Mouse (Mus musculus) liver, adult 2 months (tissue): Measurements from ENCODE around the gene Insc.

Experiments
- CTCF ChIP-seq: fragments of 200-500 bp; IDR thresholded peaks from 2 replicates; pipeline ENCODE4 v1.5.1; 2011; ENCODE audit warnings: low read depth, low read length, control low read depth
- POLR2A ChIP-seq: fragments of 200-500 bp; IDR thresholded peaks from 2 replicates; pipeline ENCODE4 v1.6.1; 2011; ENCODE audit warnings: low read length, control low read depth; ENCODE audit not compliant: insufficient read depth; ENCODE audit errors: extremely low read depth

DNA sequence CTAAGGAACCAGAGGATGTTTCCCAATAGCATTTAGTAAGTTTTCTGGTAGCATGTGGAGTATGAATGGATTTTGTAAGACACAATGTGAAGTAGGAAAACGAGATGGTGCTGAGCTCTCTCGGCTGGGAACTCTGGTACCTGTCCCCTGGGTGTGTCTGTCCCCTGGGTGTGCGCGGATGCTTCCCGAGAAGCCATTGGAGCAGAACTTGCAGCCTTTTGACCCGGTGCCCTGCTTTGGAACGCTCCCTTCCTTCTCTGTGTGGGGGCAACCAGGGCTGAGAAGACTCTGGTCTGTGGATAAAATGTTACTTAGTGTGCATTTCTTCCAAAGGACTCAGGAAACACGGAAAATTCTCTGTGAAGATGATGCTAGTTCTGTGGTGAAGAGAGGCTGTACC lies 75.3 kb downstream of the Insc start:
- TF ChIP-seq CTCF = no peak
- no peak for TF ChIP-seq POLR2A
